In genomic region chr12:108994436-108995031, GRCm38 (mm10) we compare ENCODE assay signal across 8 mouse cellular contexts.
DNase-seq lines count a peak whose midpoint lies in the region; ATAC-seq and TF ChIP-seq lines count a peak whose summit lies in the region.

No protein-coding gene starts in this region.

- no peak overlapping the region for H3K27ac ChIP-seq in MEL (ENCODE audit: control insufficient read depth, low read depth, low read length)
- H3K27ac ChIP-seq in hindbrain, embryonic 12.5 days, result no peak overlapping the region

- no peak for TF ChIP-seq EP300 in MEL (IDR thresholded peaks at IDR 0.05; ENCODE audit: low read depth in 1 of 2, low read length in 2 of 2)

- TF ChIP-seq POLR2A in MEL (IDR thresholded peaks at IDR 0.05; ENCODE audit: control insufficient read depth in 1 of 2, insufficient read depth in 1 of 2, low read depth in 1 of 2, low read length in 2 of 2, poor library complexity in 1 of 2), result no peak

- peak; percentile 6; the same call in 1 of the 2 replicates for ATAC-seq in hindbrain, embryonic 12.5 days (ENCODE audit: low FRiP score)
- ATAC-seq in megakaryocyte progenitor cell, adult 5-6 weeks (replicated peaks; ENCODE audit: poor library complexity), result peak; percentile 85

- H3K4me3 ChIP-seq in MEL (ENCODE audit: control insufficient read depth in 1 of 2, insufficient read depth in 1 of 2, low read depth in 2 of 2, low read length in 2 of 2), result no peak overlapping the region
- H3K4me3 ChIP-seq in hindbrain, embryonic 12.5 days, result no peak overlapping the region

- no peak for TF ChIP-seq CTCF in MEL (IDR thresholded peaks at IDR 0.05 in 2 of 3, conservative IDR thresholded peaks at IDR 0.05 in 1 of 3; ENCODE audit: control insufficient read depth in 1 of 3, insufficient read depth in 1 of 3, low read depth in 2 of 3, low read length in 3 of 3, poor library complexity in 1 of 3, severe bottlenecking in 1 of 3)

- no peak overlapping the region for H3K9ac ChIP-seq in MEL (ENCODE audit: control insufficient read depth, low read depth, low read length, poor library complexity, severe bottlenecking)
- H3K9ac ChIP-seq in hindbrain, embryonic 12.5 days, result no peak overlapping the region

- no peaks in the 10 kb centered on the region for H3K27me3 ChIP-seq in MEL (ENCODE audit: control insufficient read depth in 1 of 2, insufficient read depth in 2 of 2, low read length in 2 of 2)
- H3K27me3 ChIP-seq in hindbrain, embryonic 12.5 days, result peaks cover 2% of the 10 kb centered on the region; the same call in 1 of the 2 replicates

- no peak for TF ChIP-seq RAD21 in MEL (IDR thresholded peaks at IDR 0.05; ENCODE audit: low read depth, low read length)

- 14% methylated on average over 19 of the region's 19 CpGs for WGBS in hindbrain, embryonic 12.5 days

- H3K4me1 ChIP-seq in MEL (ENCODE audit: control insufficient read depth in 1 of 2, insufficient read depth in 2 of 2, low read length in 2 of 2), result no peaks in the 10 kb centered on the region
- H3K4me1 ChIP-seq in hindbrain, embryonic 12.5 days, result peaks cover 26% of the 10 kb centered on the region

- H3K36me3 ChIP-seq in MEL (ENCODE audit: control insufficient read depth in 1 of 2, insufficient read depth in 2 of 2, low read length in 2 of 2), result no peaks in the 10 kb centered on the region
- no peaks in the 10 kb centered on the region for H3K36me3 ChIP-seq in hindbrain, embryonic 12.5 days

- peak; percentile 65 for DNase-seq in MEL (ENCODE audit: low read depth, low spot score)
- peak; percentile 63 to 67 for DNase-seq in adrenal gland, postnatal 4 days (ENCODE audit: low spot score in 2 of 2)
- peak; percentile 65 for DNase-seq in gastrocnemius, adult 18-20 months (ENCODE audit: low spot score)
- peak; percentile 35 to 37 for DNase-seq in layer of hippocampus, postnatal 36 days
- DNase-seq in spleen, adult 12 weeks (ENCODE audit: low spot score), result peak; percentile 25
- DNase-seq in T-cell, adult 2 months (ENCODE audit: low spot score), result no peak

- H3K4me2 ChIP-seq in hindbrain, embryonic 12.5 days (replicated peaks), result 0 out of 2 replicates have a peak overlapping the region, but pooled peaks have one; percentile 28

- H3K79me2 ChIP-seq in MEL (ENCODE audit: control insufficient read depth, insufficient read depth, low read length, poor library complexity), result no peaks in the 10 kb centered on the region

- no peaks in the 10 kb centered on the region for H3K9me3 ChIP-seq in MEL (replicated peaks; ENCODE audit: insufficient read depth, low read length)
- no peaks in the 10 kb centered on the region for H3K9me3 ChIP-seq in hindbrain, embryonic 12.5 days (replicated peaks)

TF ChIP-seq in MEL, 35 proteins besides CTCF, POLR2A, EP300 and RAD21:
- TF ChIP-seq SIN3A (IDR thresholded peaks at IDR 0.05; ENCODE audit: low read length), result peak; percentile 75
- TF ChIP-seq MXI1 (IDR thresholded peaks at IDR 0.05; ENCODE audit: low read depth, low read length), result peak; percentile 66
- no peak for TF ChIP-seq ZMIZ1 (IDR thresholded peaks at IDR 0.05; ENCODE audit: low read depth, low read length)
- TF ChIP-seq UBTF (IDR thresholded peaks at IDR 0.05; ENCODE audit: borderline replicate concordance, insufficient read depth, low read depth, low read length), result no peak
